Mouse (Mus musculus) layer of hippocampus, postnatal 14 days (tissue): Measurements from ENCODE around the gene Mug1. TPM values are rescaled to one million over a fixed set of nuclear protein-coding genes. Genes with fewer than 3 reads are reported as not detected.
"Not testable (repeated sequence)": the region's sequence is repeated elsewhere in the genome, so short reads cannot be mapped to it uniquely, and the experiment has no call there.

Experiments
- DNase-seq, 2 experiments: peaks; one replicate each; pipeline ENCODE4 v3.0.0; 2021 to 2022; ENCODE audit warnings: low spot score in 2 of 2, mixed read lengths in 1 of 2
- long read RNA-seq, 2 experiments: library from polyadenylated mRNA; stranded (forward); transcript quantifications; one replicate each; pipeline ENCODE4 v2.0.0; 2021
- total RNA-seq, 2 experiments: library from RNA; stranded (reverse); gene quantifications; 2 replicates each; pipeline ENCODE4 v1.2.3; 2021

The Mug1 gene
- not detected for total RNA-seq
- long read RNA-seq, experiment 1: 0 reads
- long read RNA-seq, experiment 2: 0 reads

- not testable (repeated sequence) for DNase-seq
These were observed at the start of gene Mug1 for GRCm38 (mm10) chr6:121838271-121838670. Mug1 (plus strand) TSS chr6:121838541.

GRCm38 (mm10) chr6:121828034-121828433 is 10.3 kb upstream of the Mug1 start:
- no peak for DNase-seq

GRCm38 (mm10) chr6:121836361-121836760 is 2.0 kb upstream of the Mug1 start:
- DNase-seq: no peak

- DNase-seq: no peak
These were observed 10.0 kb downstream of the Mug1 start for GRCm38 (mm10) chr6:121848378-121848777.

Other genes with a start within 250 kb of the Mug1 start
- 1 to 10 TPM; 6.1 to 7.9 TPM for gene A2m, start 203.2 kb upstream of the Mug1 start, total RNA-seq
- not detected for gene Gm7298, start 105.6 kb upstream of the Mug1 start, total RNA-seq
- not detected for gene Mug2, start 168.2 kb downstream of the Mug1 start, total RNA-seq